Mouse (Mus musculus): ENCODE results near the gene Cchcr1. TPM values are rescaled to one million over a fixed set of nuclear protein-coding genes. Genes with fewer than 3 reads are reported as not detected.

The Cchcr1 gene
- polyA plus RNA-seq, 1 experiment = 6.2 TPM

- no peak for DNase-seq (ENCODE audit: low read depth)
Observed at GRCm38 (mm10) chr17:35514756-35515155, 2.1 kb upstream of the Cchcr1 start.

GRCm38 (mm10) chr17:35515911-35516640 is 824 bp upstream of the Cchcr1 start:
- no peak for DNase-seq (ENCODE audit: low read depth)

- no peak for DNase-seq (ENCODE audit: low read depth)
Observed at GRCm38 (mm10) chr17:35517526-35517925, 626 bp downstream of the Cchcr1 start.

GRCm38 (mm10) chr17:35524354-35524753 is 7.5 kb downstream of the Cchcr1 start:
- DNase-seq (ENCODE audit: low read depth) = no peak

- no peak for DNase-seq (ENCODE audit: low read depth)
Observed at GRCm38 (mm10) chr17:35526644-35527043, 9.7 kb downstream of the Cchcr1 start.

GRCm38 (mm10) chr17:35532360-35532759 is 15.5 kb downstream of the Cchcr1 start:
- DNase-seq (ENCODE audit: low read depth) = no peak

- no peak for DNase-seq (ENCODE audit: low read depth)
Observed at GRCm38 (mm10) chr17:35532901-35533300, 16.0 kb downstream of the Cchcr1 start, which contains the start of gene Psors1c2. Gene Psors1c2 (plus strand): TSS chr17:35533201.

- no peak for DNase-seq (ENCODE audit: low read depth)
Observed at GRCm38 (mm10) chr17:35534343-35534742, 17.4 kb downstream of the Cchcr1 start.

GRCm38 (mm10) chr17:35537421-35537820 is 20.5 kb downstream of the Cchcr1 start:
- no peak for DNase-seq (ENCODE audit: low read depth)

- no peak for DNase-seq (ENCODE audit: low read depth)
Observed at GRCm38 (mm10) chr17:35538476-35538875, 21.6 kb downstream of the Cchcr1 start.

- DNase-seq (ENCODE audit: low read depth) = no peak
Observed at GRCm38 (mm10) chr17:35539540-35539939, 22.6 kb downstream of the Cchcr1 start.

- DNase-seq (ENCODE audit: low read depth) = no peak
Observed at GRCm38 (mm10) chr17:35542761-35543411, 26.0 kb downstream of the Cchcr1 start.

GRCm38 (mm10) chr17:35543412-35543861 is 26.5 kb downstream of the Cchcr1 start:
- DNase-seq (ENCODE audit: low read depth) = no peak

- no peak for DNase-seq (ENCODE audit: low read depth)
Observed at GRCm38 (mm10) chr17:35544001-35544400, 27.1 kb downstream of the Cchcr1 start.

GRCm38 (mm10) chr17:35544680-35545079 is 27.8 kb downstream of the Cchcr1 start:
- DNase-seq (ENCODE audit: low read depth) = no peak

- no peak for DNase-seq (ENCODE audit: low read depth)
Observed at GRCm38 (mm10) chr17:35547465-35547864, 30.6 kb downstream of the Cchcr1 start.

GRCm38 (mm10) chr17:35548636-35549035 is 31.7 kb downstream of the Cchcr1 start:
- no peak for DNase-seq (ENCODE audit: low read depth)

GRCm38 (mm10) chr17:35549437-35550142 is 32.7 kb downstream of the Cchcr1 start:
- no peak for DNase-seq (ENCODE audit: low read depth)

- DNase-seq (ENCODE audit: low read depth) = no peak
Observed at GRCm38 (mm10) chr17:35550143-35550494, 33.2 kb downstream of the Cchcr1 start.

- no peak for DNase-seq (ENCODE audit: low read depth)
Observed at GRCm38 (mm10) chr17:35550871-35551270, 34.0 kb downstream of the Cchcr1 start.

- DNase-seq (ENCODE audit: low read depth) = no peak
Observed at GRCm38 (mm10) chr17:35551881-35552414, 35.0 kb downstream of the Cchcr1 start, which contains the start of gene Cdsn. Gene Cdsn (plus strand): TSS chr17:35552128.

- DNase-seq (ENCODE audit: low read depth) = no peak
Observed at GRCm38 (mm10) chr17:35554321-35554720, 37.4 kb downstream of the Cchcr1 start.

Measured in gonadal fat pad, adult 2 months (tissue).